Mouse (Mus musculus): ENCODE measurements around the gene Gpr50. TPM values are rescaled to one million over a fixed set of nuclear protein-coding genes. Genes with fewer than 3 reads are reported as not detected.
A peak's percentile ranks its signal among the peaks of the same experiment; 100 is the strongest.

Gpr50 gene
- total RNA-seq (2021), result not detected
- long read RNA-seq, experiment 1, result 0 reads
- long read RNA-seq, experiment 2, result 0 reads

- DNase-seq (ENCODE audit: low spot score), result no peak
These were observed at the start of gene Gpr50 for GRCm38 (mm10) chrX:71663374-71663773. Gene Gpr50, plus strand, starts transcription at chrX:71663667.

GRCm38 (mm10) chrX:71622286-71622685, 41.2 kb upstream of the Gpr50 start:
- no peak for DNase-seq (ENCODE audit: low spot score)

- DNase-seq (ENCODE audit: low spot score), result no peak
These were observed 39.6 kb upstream of the Gpr50 start for GRCm38 (mm10) chrX:71623843-71624242.

- DNase-seq (ENCODE audit: low spot score), result peak; percentile 36
These were observed 35.2 kb upstream of the Gpr50 start for GRCm38 (mm10) chrX:71628306-71628705.

GRCm38 (mm10) chrX:71630709-71631108, 32.8 kb upstream of the Gpr50 start:
- no peak for DNase-seq (ENCODE audit: low spot score)

- DNase-seq (ENCODE audit: low spot score), result no peak
These were observed 32.3 kb upstream of the Gpr50 start for GRCm38 (mm10) chrX:71631130-71631529.

GRCm38 (mm10) chrX:71647958-71648357, 15.5 kb upstream of the Gpr50 start:
- DNase-seq (ENCODE audit: low spot score), result peak; percentile 30

GRCm38 (mm10) chrX:71648434-71648833, 15.0 kb upstream of the Gpr50 start:
- DNase-seq (ENCODE audit: low spot score), result no peak

GRCm38 (mm10) chrX:71648848-71649454, 14.5 kb upstream of the Gpr50 start:
- peak; percentile 28 for DNase-seq (ENCODE audit: low spot score)

GRCm38 (mm10) chrX:71649993-71650392, 13.5 kb upstream of the Gpr50 start:
- DNase-seq (ENCODE audit: low spot score), result no peak

- DNase-seq (ENCODE audit: low spot score), result no peak
These were observed 1.7 kb upstream of the Gpr50 start for GRCm38 (mm10) chrX:71661794-71662193.

- no peak for DNase-seq (ENCODE audit: low spot score)
These were observed 612 bp downstream of the Gpr50 start for GRCm38 (mm10) chrX:71663871-71664687.

- no peak for DNase-seq (ENCODE audit: low spot score)
These were observed 1.2 kb downstream of the Gpr50 start for GRCm38 (mm10) chrX:71664688-71665026.

- DNase-seq (ENCODE audit: low spot score), result no peak
These were observed 6.8 kb downstream of the Gpr50 start for GRCm38 (mm10) chrX:71670254-71670653.

GRCm38 (mm10) chrX:71700817-71701469, 37.5 kb downstream of the Gpr50 start:
- DNase-seq (ENCODE audit: low spot score), result no peak

Other genes starting within 250 kb of the Gpr50 start
- gene Cd99l2, start 170.8 kb upstream of the Gpr50 start, total RNA-seq (2021), result 10 to 100 TPM; 52.5 to 59.3 TPM
- gene Hmgb3, start 107.7 kb upstream of the Gpr50 start, total RNA-seq (2021), result 10 to 100 TPM in 1 of 2 experiments, 1 to 10 TPM in 1; 8.1 to 12.8 TPM
- 10 to 100 TPM; 21.2 to 23.1 TPM for gene Vma21, start 152.3 kb downstream of the Gpr50 start, total RNA-seq (2021)

Data from gastrocnemius, adult 18-20 months (tissue).